ENCODE assay signal across 9 mouse cellular contexts in genomic region chr17:29339170-29339768, GRCm38 (mm10). TPM values are rescaled to one million over a fixed set of nuclear protein-coding genes. Genes with fewer than 3 reads are reported as not detected.
A peak's percentile ranks its signal among the peaks of the same experiment; 100 is the strongest.
DNase-seq lines count a peak whose midpoint lies in the region; ATAC-seq and TF ChIP-seq lines count a peak whose summit lies in the region.
"Had no signal": no experiment of that assay in that cellular context is flagged by ENCODE, and none has a peak within 500 bp of the region (broad histone marks: within the 10 kb centered on the region; RNA-seq: fewer than 3 reads in every experiment).

No protein-coding gene starts in this region.

- no peak for TF ChIP-seq CTCF in lung, embryonic 14.5 days (IDR thresholded peaks at IDR 0.05; ENCODE audit: low read depth)
- TF ChIP-seq CTCF in midbrain, postnatal 0 days (IDR thresholded peaks at IDR 0.05), result no peak

- H3K4me2 ChIP-seq in lung, embryonic 14.5 days, result no peak overlapping the region
- H3K4me2 ChIP-seq in midbrain, postnatal 0 days (ENCODE audit: low read depth, low read length, poor library complexity, severe bottlenecking), result no peak overlapping the region

- no peak overlapping the region for H3K4me3 ChIP-seq in lung, embryonic 14.5 days (ENCODE audit: low read depth, low read length)
- H3K4me3 ChIP-seq in midbrain, postnatal 0 days (ENCODE audit: low read depth, low read length), result no peak overlapping the region

- peaks cover 83% of the 10 kb centered on the region for H3K36me3 ChIP-seq in lung, embryonic 14.5 days (ENCODE audit: insufficient read depth)
- H3K36me3 ChIP-seq in midbrain, postnatal 0 days (ENCODE audit: insufficient read depth, low read length), result peaks cover 59% of the 10 kb centered on the region

- H3K9me3 ChIP-seq in lung, embryonic 14.5 days (ENCODE audit: low read depth, low read length), result no peaks in the 10 kb centered on the region
- H3K9me3 ChIP-seq in midbrain, postnatal 0 days (ENCODE audit: low read length), result no peaks in the 10 kb centered on the region

- WGBS in lung, embryonic 14.5 days, result 72% methylated on average over 11 of the region's 11 CpGs
- WGBS in midbrain, postnatal 0 days, result 75% methylated on average over 11 of the region's 11 CpGs

- DNase-seq in adrenal gland, adult 2 months, result peak; percentile 43
- no peak for DNase-seq in adrenal gland, adult 18-20 months (ENCODE audit: low spot score in 2 of 2)
- DNase-seq in lung, embryonic 14.5 days, result peak; percentile 26
- no peak for DNase-seq in lung, postnatal 36 days
- peak; percentile 61 for DNase-seq in kidney, adult 11 months
- peak; percentile 57 for DNase-seq in midbrain, postnatal 0 days (ENCODE audit: low spot score)
- no peak for DNase-seq in layer of hippocampus, adult 8-10 months (ENCODE audit: low spot score in 2 of 2)
- no peak for DNase-seq in thymus, postnatal 4 days

- no peaks in the 10 kb centered on the region for H3K27me3 ChIP-seq in lung, embryonic 14.5 days (ENCODE audit: insufficient read depth, low read length)
- no peaks in the 10 kb centered on the region for H3K27me3 ChIP-seq in midbrain, postnatal 0 days (ENCODE audit: insufficient read depth, low read length)

- H3K4me1 ChIP-seq in lung, embryonic 14.5 days (ENCODE audit: insufficient read depth), result peaks cover 19% of the 10 kb centered on the region
- H3K4me1 ChIP-seq in midbrain, postnatal 0 days (ENCODE audit: insufficient read depth, low read length), result no peaks in the 10 kb centered on the region; the same call in 1 of the 2 replicates

- no peak for ATAC-seq in lung, embryonic 14.5 days (ENCODE audit: insufficient read depth)
- no peak for ATAC-seq in midbrain, postnatal 0 days (ENCODE audit: low FRiP score)
- ATAC-seq: activated CD4-positive, CD25-positive, alpha-beta regulatory T cell, adult 4 months had no signal

- H3K9ac ChIP-seq in lung, embryonic 14.5 days, result no peak overlapping the region
- H3K9ac ChIP-seq in midbrain, postnatal 0 days (replicated peaks; ENCODE audit: low read length, poor library complexity, severe bottlenecking), result peak overlapping the region; percentile 24; the same call in 1 of the 2 replicates

- peak overlapping the region; percentile 42; the same call in 1 of the 2 replicates for H3K27ac ChIP-seq in lung, embryonic 14.5 days (ENCODE audit: low read depth)
- 0 out of 2 replicates have a peak overlapping the region, but pooled peaks have one; percentile 34 for H3K27ac ChIP-seq in midbrain, postnatal 0 days (ENCODE audit: low read depth, low read length)

RNA-seq across cellular contexts. Expression of gene Mtch1, which starts 8.5 kb away (rescaled TPM):
- total RNA-seq in adrenal gland, adult 2 months (2021), result 100 to 1,000 TPM; 220 to 280 TPM
- polyA plus RNA-seq in adrenal gland, adult 2 months (2012; rRNA removed), result 331 and 392 TPM in 2 replicates
- total RNA-seq in adrenal gland, adult 18-20 months (2021), result 100 to 1,000 TPM; 252 to 293 TPM
- 381 and 395 TPM in 2 replicates for polyA plus RNA-seq in lung, embryonic 14.5 days (2014; fragmentation: Nextera tagmentation; extraction: Ambion mirVana)
- total RNA-seq in midbrain, postnatal 0 days (2014; rRNA removed), result 605 and 625 TPM in 2 replicates
- polyA plus RNA-seq in midbrain, postnatal 0 days (2015; fragmentation: Nextera tagmentation; extraction: Ambion mirVana), result 510 and 517 TPM in 2 replicates
- total RNA-seq in layer of hippocampus, adult 8-10 months (2022), result 100 to 1,000 TPM; 562 to 622 (median 577) TPM

RNA-seq across cellular contexts. Expression of gene Fgd2, which starts 21.4 kb away (rescaled TPM):
- 1 to 10 TPM; 2.6 to 3.4 TPM for total RNA-seq in adrenal gland, adult 2 months (2021)
- 10.0 and 17.2 TPM in 2 replicates for polyA plus RNA-seq in adrenal gland, adult 2 months (2012; rRNA removed)
- total RNA-seq in adrenal gland, adult 18-20 months (2021), result 1 to 10 TPM; 3.7 to 9.5 TPM
- 15.7 and 19.2 TPM in 2 replicates for polyA plus RNA-seq in lung, embryonic 14.5 days (2014; fragmentation: Nextera tagmentation; extraction: Ambion mirVana)
- 13.4 and 27.3 TPM in 2 replicates for total RNA-seq in midbrain, postnatal 0 days (2014; rRNA removed)
- 14.4 and 16.5 TPM in 2 replicates for polyA plus RNA-seq in midbrain, postnatal 0 days (2015; fragmentation: Nextera tagmentation; extraction: Ambion mirVana)
- total RNA-seq in layer of hippocampus, adult 8-10 months (2022), result 10 to 100 TPM in 2 of 4 experiments, 1 to 10 TPM in 2; 5.5 to 13.8 (median 10.3) TPM

RNA-seq across cellular contexts. Expression of gene Pi16, which starts 21.8 kb away (rescaled TPM):
- total RNA-seq in adrenal gland, adult 2 months (2021), result 10 to 100 TPM; 23.1 to 35.5 TPM
- polyA plus RNA-seq in adrenal gland, adult 2 months (2012; rRNA removed), result 21.5 and 29.9 TPM in 2 replicates
- 10 to 100 TPM; 16.8 to 52.3 TPM for total RNA-seq in adrenal gland, adult 18-20 months (2021)
- polyA plus RNA-seq in lung, embryonic 14.5 days (2014; fragmentation: Nextera tagmentation; extraction: Ambion mirVana), result 0.14 TPM in 2 replicates
- total RNA-seq in midbrain, postnatal 0 days (2014; rRNA removed), result 4.3 and 4.6 TPM in 2 replicates
- 3.3 and 4.0 TPM in 2 replicates for polyA plus RNA-seq in midbrain, postnatal 0 days (2015; fragmentation: Nextera tagmentation; extraction: Ambion mirVana)
- total RNA-seq in layer of hippocampus, adult 8-10 months (2022), result 1 to 10 TPM in 2 of 4 experiments, under 1 TPM in 2; 0.83 to 1.3 (median 1.1) TPM

Comparison
In these comparisons a context has a peak if more than half of its experiments do, and no peak if none do; other contexts are left out.
1. DNase-seq: peak in adrenal gland, adult 2 months (single experiment), lung, embryonic 14.5 days (single experiment), kidney, adult 11 months (single experiment) and midbrain, postnatal 0 days (single experiment); none in adrenal gland, adult 18-20 months (0 of 2), lung, postnatal 36 days (single experiment), layer of hippocampus, adult 8-10 months (0 of 2) and thymus, postnatal 4 days (single experiment).